Comparison of ENCODE assay signal across 8 mouse cellular contexts in genomic region chr11:82914711-82915352, GRCm38 (mm10). TPM values are rescaled to one million over a fixed set of nuclear protein-coding genes. Genes with fewer than 3 reads are reported as not detected.
DNase-seq lines count a peak whose midpoint lies in the region; ATAC-seq and TF ChIP-seq lines count a peak whose summit lies in the region.

No protein-coding gene starts in this region.

- intact Hi-C loops in heart, postnatal 14 days (cut with DNase I), result loop anchor here (1.0 to 5.0 kb wide), 3 partner anchors 44 to 282 kb away; no protein-coding TSS in a partner anchor

- H3K27me3 ChIP-seq in ES-Bruce4 (ENCODE audit: control insufficient read depth, insufficient read depth, low read length, poor library complexity, severe bottlenecking), result no peaks in the 10 kb centered on the region
- H3K27me3 ChIP-seq in forebrain, embryonic 10.5 days (ENCODE audit: poor library complexity, severe bottlenecking), result peaks cover 46% of the 10 kb centered on the region
- H3K27me3 ChIP-seq in neural tube, embryonic 15.5 days (replicated peaks), result peaks cover 12% of the 10 kb centered on the region; the same call in 1 of the 2 replicates
- no peaks in the 10 kb centered on the region for H3K27me3 ChIP-seq in thymus, adult 2 months (ENCODE audit: control insufficient read depth, insufficient read depth, low read length)

- no peak overlapping the region for H3K27ac ChIP-seq in ES-Bruce4 (ENCODE audit: insufficient read depth, low read length)
- H3K27ac ChIP-seq in forebrain, embryonic 10.5 days, result no peak overlapping the region
- H3K27ac ChIP-seq in neural tube, embryonic 15.5 days (replicated peaks), result no peak overlapping the region
- H3K27ac ChIP-seq in thymus, adult 2 months (ENCODE audit: control insufficient read depth, insufficient read depth, low read length), result no peak overlapping the region

- no peak overlapping the region for H3K9ac ChIP-seq in ES-Bruce4 (ENCODE audit: low read depth, poor library complexity, severe bottlenecking)
- H3K9ac ChIP-seq in neural tube, embryonic 15.5 days (replicated peaks), result 0 out of 2 replicates have a peak overlapping the region, but pooled peaks have one; percentile 22

- TF ChIP-seq POLR2A in ES-Bruce4 (IDR thresholded peaks at IDR 0.05; ENCODE audit: insufficient read depth, low read length), result no peak
- TF ChIP-seq POLR2A in thymus, adult 2 months (IDR thresholded peaks at IDR 0.05; ENCODE audit: control insufficient read depth, extremely low read depth, insufficient read depth, low read length, poor library complexity), result no peak

- peak; percentile 99 for TF ChIP-seq CTCF in ES-Bruce4 (IDR thresholded peaks at IDR 0.05; ENCODE audit: low read depth, low read length)
- peak; percentile 88 for TF ChIP-seq CTCF in thymus, adult 2 months (IDR thresholded peaks at IDR 0.05; ENCODE audit: borderline replicate concordance, control insufficient read depth, extremely low read depth, insufficient read depth, low read length, poor library complexity)

- H3K9me3 ChIP-seq in ES-Bruce4 (replicated peaks; ENCODE audit: control insufficient read depth, insufficient read depth, low read length, poor library complexity, severe bottlenecking), result no peaks in the 10 kb centered on the region
- H3K9me3 ChIP-seq in forebrain, embryonic 10.5 days, result no peaks in the 10 kb centered on the region
- H3K9me3 ChIP-seq in neural tube, embryonic 15.5 days (replicated peaks), result no peaks in the 10 kb centered on the region

- no peak overlapping the region for H3K4me3 ChIP-seq in ES-Bruce4 (ENCODE audit: low read depth, low read length)
- peak overlapping the region; percentile 39 for H3K4me3 ChIP-seq in forebrain, embryonic 10.5 days
- 0 out of 2 replicates have a peak overlapping the region, but pooled peaks have one; percentile 13 for H3K4me3 ChIP-seq in neural tube, embryonic 15.5 days (replicated peaks)
- no peak overlapping the region for H3K4me3 ChIP-seq in thymus, adult 2 months (ENCODE audit: control insufficient read depth, insufficient read depth, low read length)

- 9% methylated on average over 16 of the region's 16 CpGs for WGBS in forebrain, embryonic 10.5 days
- WGBS in neural tube, embryonic 15.5 days, result 9% methylated on average over 16 of the region's 16 CpGs
- 9% methylated on average over 16 of the region's 16 CpGs for WGBS in thymus, adult 2 months

- no peaks in the 10 kb centered on the region for H3K36me3 ChIP-seq in ES-Bruce4 (ENCODE audit: control insufficient read depth, insufficient read depth, low read length, poor library complexity, severe bottlenecking)
- no peaks in the 10 kb centered on the region for H3K36me3 ChIP-seq in forebrain, embryonic 10.5 days (replicated peaks)
- no peaks in the 10 kb centered on the region for H3K36me3 ChIP-seq in neural tube, embryonic 15.5 days
- H3K36me3 ChIP-seq in thymus, adult 2 months (ENCODE audit: control insufficient read depth, insufficient read depth, low read length), result no peaks in the 10 kb centered on the region

- H3K4me2 ChIP-seq in neural tube, embryonic 15.5 days, result peak overlapping the region; percentile 48

- H3K4me1 ChIP-seq in ES-Bruce4 (ENCODE audit: control insufficient read depth, insufficient read depth, low read length), result no peaks in the 10 kb centered on the region
- peaks cover 6% of the 10 kb centered on the region; the same call in 1 of the 2 replicates for H3K4me1 ChIP-seq in forebrain, embryonic 10.5 days
- H3K4me1 ChIP-seq in neural tube, embryonic 15.5 days, result no peaks in the 10 kb centered on the region
- H3K4me1 ChIP-seq in thymus, adult 2 months (replicated peaks; ENCODE audit: control insufficient read depth, insufficient read depth, low read length), result no peaks in the 10 kb centered on the region

- 0 out of 2 replicates have a peak, but pooled peaks have one; percentile 19 for TF ChIP-seq EP300 in ES-Bruce4 (IDR thresholded peaks at IDR 0.05; ENCODE audit: insufficient read depth, low read depth, low read length)

- DNase-seq in c-Kit-positive CD71-negative TER-119-negative erythroid progenitor cells, embryonic 14.5 days (ENCODE audit: low read depth), result peak; percentile 68
- DNase-seq in forebrain, embryonic 10.5 days (ENCODE audit: extremely low spot score, low spot score), result peak; percentile 86
- peak; percentile 81 to 86 for DNase-seq in heart, postnatal 14 days
- DNase-seq in kidney, postnatal 4 days, result peak; percentile 89
- DNase-seq in lung, adult 18-20 months, result peak; percentile 70 to 72
- peak; percentile 75 for DNase-seq in thymus, adult 2 months

- 0 out of 2 replicates have a peak, but pooled peaks have one; percentile 57 for ATAC-seq in neural tube, embryonic 15.5 days (ENCODE audit: low FRiP score)

RNA-seq across cellular contexts. Expression of gene Unc45b, which starts 4.5 kb away (rescaled TPM):
- polyA plus RNA-seq in ES-Bruce4 (2011; ENCODE audit: insufficient read depth, insufficient read length, low read depth, missing spikeins), result 3.3 and 3.5 TPM in 2 replicates
- polyA plus RNA-seq in forebrain, embryonic 10.5 days (2016; fragmentation: Nextera tagmentation; extraction: Ambion mirVana), result 0.23 and 0.31 TPM in 2 replicates
- total RNA-seq in heart, postnatal 14 days (2021), result 100 to 1,000 TPM; 162 to 164 TPM
- 2.1 and 2.6 TPM in 2 replicates for polyA plus RNA-seq in neural tube, embryonic 15.5 days (2015; fragmentation: Nextera tagmentation; extraction: Ambion mirVana)
- polyA plus RNA-seq in thymus, adult 2 months (2012; rRNA removed), result 1.2 and 7.1 TPM in 2 replicates

RNA-seq across cellular contexts. Expression of gene Nle1, which starts 6.6 kb away (rescaled TPM):
- polyA plus RNA-seq in ES-Bruce4 (2011; ENCODE audit: insufficient read depth, insufficient read length, low read depth, missing spikeins), result 32.3 and 40.9 TPM in 2 replicates
- 49.8 and 52.1 TPM in 2 replicates for polyA plus RNA-seq in forebrain, embryonic 10.5 days (2016; fragmentation: Nextera tagmentation; extraction: Ambion mirVana)
- 10 to 100 TPM; 12.6 to 12.7 TPM for total RNA-seq in heart, postnatal 14 days (2021)
- polyA plus RNA-seq in neural tube, embryonic 15.5 days (2015; fragmentation: Nextera tagmentation; extraction: Ambion mirVana), result 35.9 and 37.5 TPM in 2 replicates
- polyA plus RNA-seq in thymus, adult 2 months (2012; rRNA removed), result 81.4 and 85.8 TPM in 2 replicates

RNA-seq across cellular contexts. Expression of gene Fndc8, which starts 22.9 kb away (rescaled TPM):
- not detected in 2 replicates for polyA plus RNA-seq in ES-Bruce4 (2011; ENCODE audit: insufficient read depth, insufficient read length, low read depth, missing spikeins)
- polyA plus RNA-seq in forebrain, embryonic 10.5 days (2016; fragmentation: Nextera tagmentation; extraction: Ambion mirVana), result 0.18 and 0.22 TPM in 2 replicates
- total RNA-seq in heart, postnatal 14 days (2021), result not detected
- 0.67 and 0.93 TPM in 2 replicates for polyA plus RNA-seq in neural tube, embryonic 15.5 days (2015; fragmentation: Nextera tagmentation; extraction: Ambion mirVana)
- polyA plus RNA-seq in thymus, adult 2 months (2012; rRNA removed), result 0.23 and 0.36 TPM in 2 replicates

RNA-seq across cellular contexts. Expression of gene Rad51d, which starts 24.4 kb away (rescaled TPM):
- polyA plus RNA-seq in ES-Bruce4 (2011; ENCODE audit: insufficient read depth, insufficient read length, low read depth, missing spikeins), result 23.9 and 25.8 TPM in 2 replicates
- polyA plus RNA-seq in forebrain, embryonic 10.5 days (2016; fragmentation: Nextera tagmentation; extraction: Ambion mirVana), result 15.3 and 18.0 TPM in 2 replicates
- total RNA-seq in heart, postnatal 14 days (2021), result 1 to 10 TPM; 8.0 to 8.3 TPM
- 10.9 and 11.3 TPM in 2 replicates for polyA plus RNA-seq in neural tube, embryonic 15.5 days (2015; fragmentation: Nextera tagmentation; extraction: Ambion mirVana)
- 22.0 and 22.6 TPM in 2 replicates for polyA plus RNA-seq in thymus, adult 2 months (2012; rRNA removed)

RNA-seq across cellular contexts. Expression of gene Slfn5, which starts 36.3 kb away (rescaled TPM):
- polyA plus RNA-seq in ES-Bruce4 (2011; ENCODE audit: insufficient read depth, insufficient read length, low read depth, missing spikeins), result 3.7 and 4.2 TPM in 2 replicates
- 0.31 and 0.38 TPM in 2 replicates for polyA plus RNA-seq in forebrain, embryonic 10.5 days (2016; fragmentation: Nextera tagmentation; extraction: Ambion mirVana)
- 10 to 100 TPM; 78.3 to 87.2 TPM for total RNA-seq in heart, postnatal 14 days (2021)
- polyA plus RNA-seq in neural tube, embryonic 15.5 days (2015; fragmentation: Nextera tagmentation; extraction: Ambion mirVana), result 1.9 and 2.1 TPM in 2 replicates
- 7.0 and 8.4 TPM in 2 replicates for polyA plus RNA-seq in thymus, adult 2 months (2012; rRNA removed)

Comparison
In these comparisons a context has a peak if more than half of its experiments do, and no peak if none do; other contexts are left out.
1. H3K4me3 ChIP-seq: peak in forebrain, embryonic 10.5 days (single experiment) and neural tube, embryonic 15.5 days (single experiment); none in ES-Bruce4 (single experiment) and thymus, adult 2 months (single experiment).
2. Peak in every context shown above with its lines, with median percentiles within 50 percentile points of each other: DNase-seq.